Mouse (Mus musculus): ENCODE measurements around the gene Slc12a8. TPM values are rescaled to one million over a fixed set of nuclear protein-coding genes. Genes with fewer than 3 reads are reported as not detected.
A peak's percentile ranks its signal among the peaks of the same experiment; 100 is the strongest.

Gene Slc12a8
- total RNA-seq, 2 experiments from 2014 or later = 1.1 to 1.4 TPM

DNA sequence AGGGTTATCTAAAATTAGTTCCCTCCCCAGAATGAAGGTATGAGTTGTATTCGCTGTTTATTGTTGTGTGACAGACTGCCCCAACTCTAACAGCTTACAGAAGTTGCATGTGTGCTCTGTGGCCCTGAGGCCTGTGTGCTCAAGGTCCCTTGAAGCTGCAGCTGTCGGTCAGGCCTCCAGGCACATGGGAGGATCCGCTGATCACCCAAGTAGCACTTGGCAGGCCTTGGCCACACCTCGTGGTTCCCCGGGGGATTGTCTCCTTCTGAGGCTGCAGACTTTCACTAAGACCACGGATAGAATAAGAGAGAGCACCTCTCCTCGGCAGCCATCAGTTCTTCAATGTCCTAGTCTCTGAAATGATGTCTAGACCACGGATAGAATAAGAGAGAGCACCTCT lies 19.3 kb downstream of the Slc12a8 start:
- no peak for DNase-seq (ENCODE audit: extremely low spot score in 1 of 2, low spot score in 2 of 2)
- intact Hi-C loops (cut with DNase I) = no loop called here

DNA sequence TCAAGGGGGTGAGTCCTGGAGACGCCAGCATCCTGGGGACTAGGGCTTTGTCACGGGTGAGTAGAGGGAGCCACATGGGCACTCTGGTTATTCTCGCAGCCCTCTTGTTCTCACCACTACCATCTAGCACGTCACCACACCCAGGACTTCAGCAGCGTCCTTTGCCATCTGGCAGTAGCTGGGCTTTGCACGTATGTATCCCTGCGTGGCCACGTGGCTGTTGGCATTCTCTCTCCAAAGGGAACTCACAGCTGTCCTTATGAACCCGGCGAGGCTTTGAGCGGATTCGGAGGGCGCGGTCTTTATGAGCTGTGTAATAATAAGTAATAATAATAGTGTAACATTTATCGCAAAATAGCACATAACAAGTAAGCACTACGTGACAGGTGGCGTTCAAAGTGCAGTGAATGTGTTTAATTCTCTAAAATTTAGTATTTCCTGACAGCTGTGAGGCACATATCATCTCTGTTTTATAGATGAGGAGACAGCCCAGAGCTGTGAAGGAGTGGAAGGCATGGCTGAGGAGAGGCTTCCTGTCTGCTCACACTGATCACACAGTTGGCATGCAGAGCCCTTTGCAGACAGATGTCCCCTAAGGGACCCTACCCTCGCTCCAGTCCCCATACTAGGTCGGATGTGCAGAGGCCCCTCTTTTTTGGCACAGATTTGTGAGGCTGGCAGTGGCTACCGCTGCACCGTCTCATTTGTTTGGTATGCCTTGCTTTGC lies 20.5 kb downstream of the Slc12a8 start:
- intact Hi-C loops (cut with DNase I) = no loop called here
- DNase-seq (ENCODE audit: extremely low spot score in 1 of 2, low spot score in 2 of 2) = no peak

DNA sequence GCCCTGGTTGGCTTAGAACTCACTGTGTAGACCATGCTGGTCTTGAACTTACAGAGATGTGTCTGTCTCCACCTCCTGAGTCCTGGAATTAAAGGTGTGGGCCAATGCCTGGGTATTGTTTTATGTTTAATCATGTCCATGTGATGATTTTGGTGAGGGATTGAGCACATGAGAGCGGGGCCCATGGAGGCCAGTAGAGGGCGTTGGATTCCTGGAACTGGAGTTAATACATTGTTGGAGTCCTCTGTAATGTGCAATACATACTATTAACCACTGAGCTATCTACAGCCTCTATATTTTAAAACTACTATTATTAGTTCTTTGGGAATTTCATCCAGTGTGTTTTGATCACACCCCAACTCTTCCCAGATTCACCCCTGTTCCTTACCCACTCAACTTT lies 27.2 kb downstream of the Slc12a8 start:
- DNase-seq (ENCODE audit: extremely low spot score in 1 of 2, low spot score in 2 of 2) = no peak
- intact Hi-C loops (cut with DNase I) = no loop called here

DNA sequence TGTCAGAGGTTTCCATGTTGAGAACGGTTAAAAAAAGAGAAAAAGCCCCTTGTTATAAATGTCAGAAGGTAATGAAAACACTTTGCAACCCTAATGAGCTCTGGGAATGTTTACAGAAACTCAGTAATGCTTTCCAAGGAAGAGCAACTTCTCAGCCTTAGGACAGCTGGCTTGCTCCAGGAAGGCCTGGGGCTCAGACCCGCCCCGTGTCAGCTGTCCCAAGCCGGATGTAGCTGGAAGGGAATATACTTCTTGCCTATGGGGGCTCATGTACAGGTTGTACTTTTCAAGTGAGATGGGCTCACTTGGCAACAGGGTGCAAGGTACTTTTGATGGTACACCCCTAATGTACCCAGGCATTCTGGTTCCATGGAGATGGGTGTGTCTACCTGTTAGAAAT lies 28.4 kb downstream of the Slc12a8 start:
- no peak for DNase-seq (ENCODE audit: extremely low spot score in 1 of 2, low spot score in 2 of 2)
- intact Hi-C loops (cut with DNase I) = no loop called here

DNA sequence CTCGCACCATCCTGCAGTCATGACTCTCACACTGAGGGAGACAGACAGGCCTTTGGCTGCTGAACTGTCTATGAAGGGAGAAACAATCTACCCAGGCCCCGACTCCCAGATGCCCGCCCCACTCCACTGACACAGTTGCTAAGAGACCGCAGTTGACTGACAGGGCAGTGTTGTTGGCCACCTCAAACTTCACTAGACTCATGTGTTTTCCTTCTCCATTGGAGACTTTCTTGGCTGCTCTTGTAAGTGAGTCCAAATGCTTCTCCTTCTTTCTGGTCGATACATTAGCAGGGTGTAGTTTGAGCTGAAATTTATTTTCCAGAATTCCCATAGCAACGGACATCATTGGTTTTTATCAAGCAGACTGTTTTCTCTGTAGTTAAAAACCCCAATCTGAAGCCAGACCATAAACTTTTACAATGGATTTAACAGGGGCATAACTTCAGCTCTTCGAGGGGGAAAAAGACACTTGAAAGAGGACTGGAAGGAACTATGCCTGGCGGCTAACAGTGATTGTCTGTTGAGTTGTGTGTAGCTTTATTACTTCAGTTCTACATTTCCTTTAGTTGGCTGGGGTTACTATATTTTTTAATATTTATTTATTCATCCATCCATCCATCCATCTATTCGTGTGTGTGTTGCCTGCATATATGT lies 36.7 kb downstream of the Slc12a8 start:
- intact Hi-C loops (cut with DNase I) = no loop called here

DNA sequence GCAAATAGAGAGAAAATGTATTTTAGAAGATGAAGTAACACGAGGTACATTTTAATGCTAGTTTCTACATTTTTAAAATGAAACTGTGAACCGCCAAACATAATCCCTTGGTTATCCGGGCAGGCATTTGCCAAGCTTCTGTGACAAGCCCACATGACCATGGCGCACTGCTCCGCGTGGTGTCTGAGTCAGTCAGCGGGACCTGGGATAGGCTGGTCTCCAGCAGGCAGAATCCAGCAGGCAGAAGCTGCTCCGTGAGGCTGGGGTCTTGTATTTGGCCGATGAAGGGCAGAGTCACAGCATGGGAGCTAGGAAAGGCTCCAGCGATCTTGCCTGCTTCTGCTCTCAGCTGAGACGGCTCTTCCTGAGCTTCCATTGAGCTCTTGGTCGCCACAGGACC lies 41.0 kb downstream of the Slc12a8 start:
- no peak for DNase-seq (ENCODE audit: extremely low spot score in 1 of 2, low spot score in 2 of 2)
- intact Hi-C loops (cut with DNase I) = no loop called here

More for the DNA sequence above, 36.7 kb downstream of the Slc12a8 start:
- DNase-seq (ENCODE audit: extremely low spot score in 1 of 2, low spot score in 2 of 2) = peak in 1 of 2 experiments; percentile 51

DNA sequence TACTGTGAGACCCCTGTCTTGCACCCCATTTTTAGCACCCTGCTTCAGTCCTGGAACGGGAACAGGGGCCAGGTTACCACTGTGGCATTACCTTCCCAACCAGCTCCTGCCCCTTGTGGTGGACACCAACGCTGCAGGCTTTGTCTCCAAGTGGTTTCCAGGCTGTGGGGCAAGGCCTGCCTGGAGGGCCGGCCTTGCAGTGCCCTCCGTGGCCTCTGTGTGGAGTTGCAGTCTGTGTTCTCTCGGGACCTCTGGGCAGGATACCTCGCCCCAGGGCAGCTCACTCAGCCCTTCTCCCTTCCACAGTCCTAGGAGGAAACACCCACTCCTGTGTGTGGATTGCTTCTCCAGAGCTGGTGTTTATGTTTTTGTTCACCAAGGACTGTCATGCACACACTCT lies 43.2 kb downstream of the Slc12a8 start:
- intact Hi-C loops (cut with DNase I) = loop anchor here (5.0 kb wide), 1 partner anchor 182 kb away; no protein-coding TSS in a partner anchor
- peak; percentile 42 to 91 for DNase-seq (ENCODE audit: extremely low spot score in 1 of 2, low spot score in 2 of 2)

DNA sequence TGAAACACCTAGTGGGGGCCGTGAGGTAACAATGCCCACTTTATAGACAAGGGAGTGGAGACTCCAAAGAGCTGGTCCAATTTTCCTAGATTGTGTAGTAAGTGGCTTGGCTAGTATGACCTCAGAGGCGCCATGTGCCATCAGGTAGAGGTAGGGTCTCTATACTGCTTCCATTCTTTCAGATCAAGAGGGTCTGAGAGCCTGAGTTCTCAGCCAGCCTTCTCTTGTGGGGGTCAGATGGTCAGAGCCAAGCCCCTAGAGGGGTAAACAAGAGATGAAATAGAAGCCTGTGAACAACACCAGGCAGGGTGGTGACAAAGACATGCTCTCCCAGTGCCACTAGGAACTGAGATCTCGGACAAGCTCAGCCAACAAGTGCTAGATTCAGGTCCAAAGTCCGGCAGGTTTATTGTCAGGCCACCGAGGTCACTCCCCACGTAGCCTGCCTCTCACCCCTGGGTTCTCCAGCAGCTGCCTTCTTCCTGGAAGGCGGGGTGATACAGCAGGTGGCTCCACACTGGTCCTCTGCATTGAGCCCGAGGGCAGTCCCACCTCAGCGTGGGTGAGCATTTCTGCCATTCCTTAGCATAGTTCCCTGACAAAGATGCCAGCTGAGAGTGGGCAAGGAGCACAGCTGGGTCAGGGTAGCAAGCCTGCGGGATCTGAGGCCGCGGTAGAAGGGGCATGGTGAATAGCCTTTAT lies 44.3 kb downstream of the Slc12a8 start:
- intact Hi-C loops (cut with DNase I) = loop anchor here (5.0 kb wide), 1 partner anchor 181 kb away; no protein-coding TSS in a partner anchor

DNA sequence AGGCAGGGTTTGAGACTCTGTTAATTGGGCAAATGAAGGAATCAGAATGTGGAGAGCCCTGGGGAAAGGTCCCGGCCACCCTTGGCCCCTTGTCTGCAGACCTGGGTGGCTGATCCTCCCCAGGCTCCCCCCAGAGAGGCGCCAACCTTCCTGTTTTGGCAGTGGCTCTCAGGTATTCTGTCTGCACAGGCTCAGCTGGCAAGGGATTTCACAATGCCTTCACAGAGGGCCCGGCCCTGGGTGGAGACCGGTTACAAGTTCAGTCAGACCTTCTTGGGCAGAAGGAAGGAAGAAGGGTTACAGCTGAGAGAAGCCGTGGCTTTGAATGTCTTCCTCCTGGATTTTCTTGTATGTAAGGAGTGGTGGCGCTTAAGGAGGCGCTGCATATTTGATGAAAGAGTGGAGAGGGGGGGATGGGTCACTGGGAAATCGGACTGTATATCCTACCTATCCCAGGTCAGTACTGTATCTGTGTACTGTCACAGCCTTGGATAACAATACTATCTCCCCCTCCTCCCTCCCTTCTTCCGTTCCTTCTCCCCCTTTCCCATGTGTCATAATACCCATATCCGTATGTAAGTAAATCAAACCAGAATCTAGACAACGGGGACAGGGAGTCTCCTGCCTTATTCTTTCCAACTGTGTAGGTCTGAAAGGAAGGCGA lies 45.9 kb downstream of the Slc12a8 start:
- peak in 1 of 2 experiments; percentile 56 for DNase-seq (ENCODE audit: extremely low spot score in 1 of 2, low spot score in 2 of 2)
- intact Hi-C loops (cut with DNase I) = loop anchor here (5.0 kb wide), 1 partner anchor 179 kb away; no protein-coding TSS in a partner anchor

More for the DNA sequence above, 44.3 kb downstream of the Slc12a8 start:
- DNase-seq (ENCODE audit: extremely low spot score in 1 of 2, low spot score in 2 of 2) = no peak

DNA sequence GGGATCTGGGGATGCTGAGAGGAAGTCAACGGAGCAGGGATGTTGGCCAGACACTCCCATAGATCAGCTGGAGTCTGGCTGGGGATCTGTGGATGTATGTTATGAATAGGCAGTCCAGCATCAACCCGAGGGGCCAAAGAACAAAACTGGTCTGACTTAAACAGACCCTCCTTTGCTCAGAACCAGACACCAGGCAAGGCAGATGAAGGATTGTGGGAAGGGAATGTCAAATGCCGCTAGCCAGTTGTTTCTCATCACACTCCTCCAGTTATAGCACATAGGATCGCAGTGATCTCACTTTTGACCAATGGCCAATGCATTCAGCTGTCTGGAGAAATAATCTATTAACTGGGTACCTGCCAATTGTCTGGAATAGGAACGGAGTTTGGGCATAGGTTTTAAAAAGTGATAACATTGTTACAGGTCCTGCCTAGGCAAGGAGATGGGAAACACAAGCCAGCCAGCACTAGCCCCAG lies 46.4 kb downstream of the Slc12a8 start:
- intact Hi-C loops (cut with DNase I) = loop anchor here (5.0 kb wide), 1 partner anchor 179 kb away; no protein-coding TSS in a partner anchor
- no peak for DNase-seq (ENCODE audit: extremely low spot score in 1 of 2, low spot score in 2 of 2)

DNA sequence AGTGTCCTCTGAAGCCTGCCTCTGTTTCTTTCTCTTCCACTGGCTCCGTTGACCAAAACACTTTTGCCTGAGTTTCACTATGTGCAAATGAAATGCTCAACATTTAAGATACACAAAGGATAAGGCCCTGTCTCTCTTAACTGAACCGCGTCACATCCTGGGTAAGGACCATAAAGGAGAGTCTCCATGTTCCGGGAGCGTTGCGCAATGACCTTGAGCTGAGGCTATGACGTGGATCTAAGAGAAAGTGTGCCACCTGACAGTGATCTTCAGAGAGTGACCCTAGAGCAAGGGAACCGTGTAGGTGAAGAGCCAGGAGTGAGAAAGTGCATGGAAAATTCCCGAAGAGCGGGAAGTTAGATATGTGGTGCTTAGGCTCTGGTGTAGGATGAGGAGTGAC lies 49.3 kb downstream of the Slc12a8 start:
- intact Hi-C loops (cut with DNase I) = no loop called here

DNA sequence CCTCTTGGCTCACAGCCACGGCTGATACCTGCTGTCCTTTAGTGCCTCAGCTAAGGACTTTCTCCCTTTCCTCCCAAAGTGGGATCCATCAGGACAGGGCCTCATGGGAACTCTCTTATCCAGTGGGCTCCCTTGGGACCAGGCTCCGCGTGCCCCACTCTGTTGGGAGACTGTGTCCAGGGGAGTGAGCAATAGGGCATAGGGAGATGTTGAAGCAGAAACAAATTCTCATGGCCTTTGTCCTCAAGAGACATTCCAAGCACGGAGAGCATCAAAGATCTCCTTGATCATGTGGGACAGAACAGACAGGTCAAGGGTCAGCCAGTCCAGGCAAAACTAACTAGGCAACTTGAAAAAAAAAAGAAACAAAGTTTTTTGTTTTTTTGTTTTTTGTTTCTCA lies 50.6 kb downstream of the Slc12a8 start:
- intact Hi-C loops (cut with DNase I) = no loop called here
- peak in 1 of 2 experiments; percentile 63 for DNase-seq (ENCODE audit: extremely low spot score in 1 of 2, low spot score in 2 of 2)

More for the DNA sequence above, 49.3 kb downstream of the Slc12a8 start:
- DNase-seq (ENCODE audit: extremely low spot score in 1 of 2, low spot score in 2 of 2) = no peak

DNA sequence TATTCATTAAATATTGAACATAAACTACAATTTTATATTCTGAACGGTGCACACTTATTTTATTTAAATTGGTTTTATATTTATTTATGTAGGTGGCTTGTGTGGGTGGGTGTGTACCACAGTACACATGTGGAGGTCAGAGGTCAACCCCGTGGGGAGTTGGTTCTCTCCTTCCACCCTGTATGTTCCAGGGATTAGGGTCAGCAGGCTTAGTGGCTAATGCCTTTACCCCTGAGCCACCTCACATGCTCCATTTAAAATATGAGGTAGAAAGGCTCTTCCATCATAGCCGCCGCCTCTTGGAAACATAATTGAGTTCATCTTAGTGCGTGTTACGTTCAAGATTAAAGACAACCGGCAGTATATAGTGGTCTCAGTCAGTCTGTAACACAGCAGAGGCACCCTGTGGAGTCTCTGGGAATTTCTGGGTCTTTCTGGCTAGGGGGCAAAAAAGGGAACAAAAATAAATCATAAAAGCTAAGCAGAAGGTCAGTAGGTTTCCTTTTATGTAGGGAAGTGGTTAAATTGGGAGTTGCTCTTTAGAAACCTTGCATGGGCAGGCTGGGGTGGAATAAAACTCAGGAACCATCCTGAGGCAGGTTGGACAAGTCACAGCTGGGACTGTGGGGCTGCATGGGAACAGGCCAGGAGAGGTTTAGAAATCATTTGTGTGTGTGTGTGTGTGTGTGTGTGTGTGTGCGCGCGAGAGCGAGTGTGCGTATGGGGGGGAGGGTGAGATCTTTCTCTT lies 51.3 kb downstream of the Slc12a8 start:
- intact Hi-C loops (cut with DNase I) = no loop called here
- no peak for DNase-seq (ENCODE audit: extremely low spot score in 1 of 2, low spot score in 2 of 2)

DNA sequence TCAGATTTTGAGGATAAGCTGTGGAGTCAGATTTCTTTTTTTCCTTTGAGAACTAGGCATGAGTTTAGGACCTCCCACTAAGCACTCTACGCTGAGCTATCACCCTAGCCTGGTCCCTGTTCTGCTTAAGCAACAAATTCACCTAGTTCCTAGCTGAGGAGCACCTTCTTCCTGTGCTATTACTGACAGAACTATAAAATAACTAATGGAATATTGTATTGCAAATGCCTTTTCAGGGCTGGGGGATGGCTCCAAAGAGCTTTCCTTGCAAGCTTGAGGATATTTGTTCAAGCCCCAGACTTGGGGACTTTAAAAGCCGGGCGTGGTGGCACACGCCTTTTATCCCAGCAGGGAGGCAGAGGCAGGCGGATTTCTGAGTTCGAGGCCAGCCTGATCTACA lies 55.5 kb downstream of the Slc12a8 start:
- DNase-seq (ENCODE audit: extremely low spot score in 1 of 2, low spot score in 2 of 2) = no peak
- intact Hi-C loops (cut with DNase I) = no loop called here

DNA sequence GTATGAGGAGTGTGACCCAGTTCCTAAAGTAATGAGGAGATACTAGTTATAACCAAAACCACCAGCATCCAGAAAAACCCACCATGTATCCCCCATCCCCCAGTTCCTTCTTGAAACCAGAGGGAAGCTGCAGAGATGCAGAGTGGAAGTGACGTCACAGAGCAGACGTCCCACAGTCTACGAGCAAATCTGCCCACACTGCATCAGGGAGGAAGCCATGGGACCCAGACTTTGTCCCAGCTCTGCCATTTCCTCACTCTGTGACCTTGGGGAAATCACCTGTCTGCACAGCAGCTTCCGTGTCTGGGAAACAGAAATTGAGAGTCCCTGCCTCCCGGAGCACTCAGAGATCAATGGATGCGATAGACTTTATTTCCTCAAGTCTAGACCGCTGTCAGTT lies 56.6 kb downstream of the Slc12a8 start:
- no peak for DNase-seq (ENCODE audit: extremely low spot score in 1 of 2, low spot score in 2 of 2)
- intact Hi-C loops (cut with DNase I) = no loop called here

DNA sequence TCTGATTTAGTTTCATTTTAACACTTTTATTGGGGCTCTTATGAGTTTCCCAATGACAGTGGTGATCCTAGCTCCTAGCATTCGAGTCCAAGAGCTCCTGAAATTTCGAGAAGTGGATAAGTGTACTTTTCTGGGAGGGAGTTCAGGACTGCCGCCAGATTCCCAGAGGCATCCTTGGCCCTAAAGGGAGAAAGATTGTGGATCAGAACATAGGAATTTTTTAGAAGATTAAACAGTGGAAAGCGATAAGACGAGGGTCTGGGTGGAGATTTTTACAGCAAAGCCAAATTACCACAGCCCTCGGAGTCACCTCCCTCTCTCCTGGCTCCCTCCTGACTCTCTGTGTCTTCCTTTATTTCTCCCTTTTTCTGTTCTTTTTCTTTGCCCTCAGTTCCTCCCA lies 58.6 kb downstream of the Slc12a8 start:
- intact Hi-C loops (cut with DNase I) = no loop called here
- no peak for DNase-seq (ENCODE audit: extremely low spot score in 1 of 2, low spot score in 2 of 2)

DNA sequence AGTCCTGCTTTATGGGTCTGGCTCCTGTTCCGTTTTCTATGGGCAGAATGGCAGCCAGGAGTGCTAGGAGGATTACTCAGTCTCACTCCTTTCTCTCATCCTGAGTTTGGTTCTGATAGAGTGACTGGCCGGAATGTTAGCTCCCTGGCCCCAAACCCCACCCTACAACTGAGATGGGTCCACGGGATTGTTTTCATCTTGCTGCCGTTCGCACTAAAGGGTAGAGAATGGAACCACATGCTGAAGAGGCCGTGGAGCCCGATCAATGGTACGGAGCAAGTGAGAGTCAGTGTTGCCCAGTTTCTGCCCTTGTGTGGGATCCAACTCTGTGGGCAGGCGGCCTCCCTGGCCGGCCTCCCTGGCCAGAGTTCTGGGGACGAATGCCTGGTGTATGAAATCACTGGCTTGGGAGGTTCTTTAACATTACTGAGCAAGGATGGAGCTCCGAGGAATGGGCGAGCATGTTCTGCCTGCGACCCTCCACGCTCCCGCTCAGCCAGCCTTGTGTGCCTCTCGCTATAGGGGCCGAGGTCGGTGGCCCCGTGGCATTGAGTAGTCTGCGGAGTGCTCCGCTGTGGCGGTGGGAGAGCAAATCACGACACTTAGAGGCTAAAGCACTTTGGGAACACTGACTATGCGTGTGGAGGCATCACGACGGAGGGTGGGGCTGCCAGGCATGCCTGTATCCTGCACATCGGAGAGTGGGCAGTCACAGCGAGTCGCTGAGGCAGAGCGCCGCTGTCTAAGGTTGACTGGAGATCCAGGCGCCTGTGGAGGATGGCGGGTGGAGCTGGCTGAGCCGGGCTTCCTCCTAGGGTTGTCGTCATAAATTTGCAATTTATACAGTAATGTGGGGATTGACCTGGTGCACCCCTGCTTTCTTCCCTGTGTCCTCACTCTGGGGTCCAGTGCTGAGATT lies 59.4 kb downstream of the Slc12a8 start:
- intact Hi-C loops (cut with DNase I) = no loop called here
- DNase-seq (ENCODE audit: extremely low spot score in 1 of 2, low spot score in 2 of 2) = no peak
